Mouse (Mus musculus) macrophage (primary cell): ENCODE data around the gene Camta2. TPM values are rescaled to one million over a fixed set of nuclear protein-coding genes. Genes with fewer than 3 reads are reported as not detected.

ENCODE experiments used
- H3K27ac ChIP-seq: fragments of 350-480 bp; formaldehyde crosslinking; 2 replicates; pipeline ENCODE4 v1.9.0; 2021
- H3K36me3 ChIP-seq: fragments of 350-480 bp; formaldehyde crosslinking; 2 replicates; pipeline ENCODE4 v1.9.0; 2021; ENCODE audit errors: inconsistent target
- H3K4me3 ChIP-seq: fragments of 350-480 bp; formaldehyde crosslinking; 2 replicates; pipeline ENCODE4 v1.9.0; 2021; ENCODE audit errors: inconsistent target
- H3K79me2 ChIP-seq: fragments of 350-480 bp; formaldehyde crosslinking; 2 replicates; pipeline ENCODE4 v1.9.0; 2021; ENCODE audit errors: inconsistent target
- WGBS: methylation state at CpG from one replicate; pipeline ENCODE4 v1.1.7; 2026; ENCODE audit warnings: inconsistent platforms; ENCODE audit not compliant: missing documents; 5-methylcytosine and 5-hydroxymethylcytosine counted together
- polyA plus RNA-seq: library from polyadenylated mRNA; stranded (reverse); fragments of 250-400 nt; gene quantifications from 3 replicates; pipeline ENCODE4 v1.2.4, GENCODE M21; 2018; ENCODE audit warnings: inconsistent platforms
- total RNA-seq, 78 experiments: library from RNA; depleted of rRNA; stranded (reverse); fragments of 250-400 nt; gene quantifications; 1 replicate in 9 of 78; 2 replicates in 24 of 78; 3 replicates in 43 of 78; 4 replicates in 2 of 78; pipeline ENCODE4 v1.2.4; 2018; ENCODE audit warnings: inconsistent platforms in 56 of 78

The Camta2 gene
- total RNA-seq (2018; cell fraction: chromatin; rRNA removed), result 100 to 1,000 TPM; 124 to 580 (median 347) TPM
- total RNA-seq (2018; cell fraction: cytosol; rRNA removed), result 10 to 100 TPM; 40.2 to 91.1 (median 66.6) TPM
- 100 to 1,000 TPM; 107 to 336 (median 211) TPM for total RNA-seq (2018; cell fraction: nucleus; rRNA removed)
- polyA plus RNA-seq, result 35.3 to 53.1 TPM (median 41.4 TPM) in 3 replicates

GRCm38 (mm10) chr11:70687601-70688199 is at the start of gene Camta2:
Camta2 (minus strand) TSS chr11:70688105.
- Histone ChIP-seq H3K79me2 (peaks cover 44% of the 10 kb centered on the region), H3K27ac (peak within 1 kb of the TSS; percentile 84), H3K4me3 (peak within 1 kb of the TSS; percentile 80), H3K36me3 (peaks cover 23% of the 10 kb centered on the region; the same call in 1 of the 2 replicates)
- WGBS, result under 1% methylated on average over 53 of the region's 55 CpGs

GRCm38 (mm10) chr11:70733256-70733655 is 45.4 kb upstream of the Camta2 start:
- H3K4me3 ChIP-seq, result no peak overlapping the region
- H3K36me3 ChIP-seq, result no peaks in the 10 kb centered on the region
- H3K27ac ChIP-seq, result no peak overlapping the region
- WGBS, result 93% methylated on average over 5 of the region's 5 CpGs
- H3K79me2 ChIP-seq, result no peaks in the 10 kb centered on the region

- 91% methylated on average over 5 of the region's 5 CpGs for WGBS
- Histone ChIP-seq H3K4me3 (no peak overlapping the region), H3K79me2 (no peaks in the 10 kb centered on the region), H3K36me3 (peaks cover 20% of the 10 kb centered on the region; the same call in 1 of the 2 replicates), H3K27ac (no peak overlapping the region)
Measured at GRCm38 (mm10) chr11:70731178-70731577, 43.3 kb upstream of the Camta2 start.

- no peak overlapping the region for H3K4me3 ChIP-seq
- no peaks in the 10 kb centered on the region for H3K79me2 ChIP-seq
- peaks cover 26% of the 10 kb centered on the region for H3K36me3 ChIP-seq
- no peak overlapping the region for H3K27ac ChIP-seq
- WGBS, result 79% methylated on average over 9 of the region's 9 CpGs
Measured at GRCm38 (mm10) chr11:70730427-70731038, 42.6 kb upstream of the Camta2 start.

GRCm38 (mm10) chr11:70727385-70727784 is 39.5 kb upstream of the Camta2 start:
- peaks cover 48% of the 10 kb centered on the region for H3K36me3 ChIP-seq
- H3K27ac ChIP-seq, result no peak overlapping the region
- H3K79me2 ChIP-seq, result no peaks in the 10 kb centered on the region
- no peak overlapping the region for H3K4me3 ChIP-seq
- 86% methylated on average over 5 of the region's 5 CpGs for WGBS

GRCm38 (mm10) chr11:70726585-70726984 is 38.7 kb upstream of the Camta2 start:
- no peak overlapping the region for H3K4me3 ChIP-seq
- no peak overlapping the region for H3K27ac ChIP-seq
- WGBS, result 90% methylated on average over 2 of the region's 2 CpGs
- H3K79me2 ChIP-seq, result no peaks in the 10 kb centered on the region; the same call in 1 of the 2 replicates
- peaks cover 48% of the 10 kb centered on the region for H3K36me3 ChIP-seq

GRCm38 (mm10) chr11:70724706-70725105 is 36.8 kb upstream of the Camta2 start:
- Histone ChIP-seq H3K36me3 (peaks cover 48% of the 10 kb centered on the region), H3K79me2 (no peaks in the 10 kb centered on the region; the same call in 1 of the 2 replicates), H3K4me3 (no peak overlapping the region), H3K27ac (no peak overlapping the region)
- WGBS, result 90% methylated on average over 9 of the region's 9 CpGs

- peaks cover 55% of the 10 kb centered on the region for H3K36me3 ChIP-seq
- WGBS, result 82% methylated on average over 3 of the region's 3 CpGs
- peak overlapping the region; percentile 91 for H3K27ac ChIP-seq
Measured at GRCm38 (mm10) chr11:70721072-70721471, 33.2 kb upstream of the Camta2 start.

GRCm38 (mm10) chr11:70720567-70720966 is 32.7 kb upstream of the Camta2 start:
- H3K4me3 ChIP-seq, result no peak overlapping the region
- H3K36me3 ChIP-seq, result peaks cover 55% of the 10 kb centered on the region
- 2% methylated on average over 3 of the region's 3 CpGs for WGBS
- H3K27ac ChIP-seq, result peak overlapping the region; percentile 91
- no peaks in the 10 kb centered on the region; the same call in 1 of the 2 replicates for H3K79me2 ChIP-seq

More at GRCm38 (mm10) chr11:70721072-70721471, 33.2 kb upstream of the Camta2 start:
- Histone ChIP-seq H3K4me3 (no peak overlapping the region), H3K79me2 (no peaks in the 10 kb centered on the region; the same call in 1 of the 2 replicates)

GRCm38 (mm10) chr11:70718481-70718880 is 30.6 kb upstream of the Camta2 start:
- Histone ChIP-seq H3K36me3 (peaks cover 43% of the 10 kb centered on the region; the same call in 1 of the 2 replicates), H3K27ac (no peak overlapping the region)
- 94% methylated on average over 5 of the region's 5 CpGs for WGBS

GRCm38 (mm10) chr11:70715832-70716231 is 27.9 kb upstream of the Camta2 start:
- H3K4me3 ChIP-seq, result no peak overlapping the region
- 86% methylated on average over 6 of the region's 6 CpGs for WGBS
- no peaks in the 10 kb centered on the region for H3K79me2 ChIP-seq
- H3K36me3 ChIP-seq, result peaks cover 68% of the 10 kb centered on the region
- no peak overlapping the region for H3K27ac ChIP-seq

More at GRCm38 (mm10) chr11:70718481-70718880, 30.6 kb upstream of the Camta2 start:
- H3K4me3 ChIP-seq, result no peak overlapping the region
- no peaks in the 10 kb centered on the region; the same call in 1 of the 2 replicates for H3K79me2 ChIP-seq

- Histone ChIP-seq H3K4me3 (no peak overlapping the region), H3K36me3 (peaks cover 87% of the 10 kb centered on the region), H3K79me2 (no peaks in the 10 kb centered on the region), H3K27ac (no peak overlapping the region)
- WGBS, result 91% methylated on average over 6 of the region's 6 CpGs
Measured at GRCm38 (mm10) chr11:70713222-70713621, 25.3 kb upstream of the Camta2 start.

GRCm38 (mm10) chr11:70711026-70711425 is 23.1 kb upstream of the Camta2 start:
- no peak overlapping the region for H3K4me3 ChIP-seq
- H3K36me3 ChIP-seq, result peaks cover 86% of the 10 kb centered on the region
- H3K27ac ChIP-seq, result no peak overlapping the region
- H3K79me2 ChIP-seq, result no peaks in the 10 kb centered on the region
- 96% methylated on average over 10 of the region's 10 CpGs for WGBS

GRCm38 (mm10) chr11:70706127-70706526 is 18.2 kb upstream of the Camta2 start:
- Histone ChIP-seq H3K27ac (no peak overlapping the region), H3K4me3 (no peak overlapping the region), H3K79me2 (peaks cover 30% of the 10 kb centered on the region), H3K36me3 (peaks cover 79% of the 10 kb centered on the region)
- 86% methylated on average over 3 of the region's 3 CpGs for WGBS

GRCm38 (mm10) chr11:70702781-70703180 is 14.9 kb upstream of the Camta2 start:
- no peak overlapping the region for H3K4me3 ChIP-seq
- H3K79me2 ChIP-seq, result peaks cover 36% of the 10 kb centered on the region
- H3K36me3 ChIP-seq, result peaks cover 47% of the 10 kb centered on the region
- 84% methylated on average over 4 of the region's 6 CpGs for WGBS
- H3K27ac ChIP-seq, result no peak overlapping the region
